Mouse (Mus musculus) erythroblast, embryonic 14.5 days (primary cell): ENCODE results near the gene Pom121l2.

Experiments used
- GATA1 ChIP-seq: IDR thresholded peaks from 2 replicates; pipeline ENCODE4 v1.6.1; 2012; ENCODE audit warnings: low read length, inconsistent platforms, mixed read lengths
- TAL1 ChIP-seq: IDR thresholded peaks from 3 replicates; pipeline ENCODE4 v1.6.1; 2012; ENCODE audit warnings: low read length, inconsistent platforms, mixed read lengths

DNA sequence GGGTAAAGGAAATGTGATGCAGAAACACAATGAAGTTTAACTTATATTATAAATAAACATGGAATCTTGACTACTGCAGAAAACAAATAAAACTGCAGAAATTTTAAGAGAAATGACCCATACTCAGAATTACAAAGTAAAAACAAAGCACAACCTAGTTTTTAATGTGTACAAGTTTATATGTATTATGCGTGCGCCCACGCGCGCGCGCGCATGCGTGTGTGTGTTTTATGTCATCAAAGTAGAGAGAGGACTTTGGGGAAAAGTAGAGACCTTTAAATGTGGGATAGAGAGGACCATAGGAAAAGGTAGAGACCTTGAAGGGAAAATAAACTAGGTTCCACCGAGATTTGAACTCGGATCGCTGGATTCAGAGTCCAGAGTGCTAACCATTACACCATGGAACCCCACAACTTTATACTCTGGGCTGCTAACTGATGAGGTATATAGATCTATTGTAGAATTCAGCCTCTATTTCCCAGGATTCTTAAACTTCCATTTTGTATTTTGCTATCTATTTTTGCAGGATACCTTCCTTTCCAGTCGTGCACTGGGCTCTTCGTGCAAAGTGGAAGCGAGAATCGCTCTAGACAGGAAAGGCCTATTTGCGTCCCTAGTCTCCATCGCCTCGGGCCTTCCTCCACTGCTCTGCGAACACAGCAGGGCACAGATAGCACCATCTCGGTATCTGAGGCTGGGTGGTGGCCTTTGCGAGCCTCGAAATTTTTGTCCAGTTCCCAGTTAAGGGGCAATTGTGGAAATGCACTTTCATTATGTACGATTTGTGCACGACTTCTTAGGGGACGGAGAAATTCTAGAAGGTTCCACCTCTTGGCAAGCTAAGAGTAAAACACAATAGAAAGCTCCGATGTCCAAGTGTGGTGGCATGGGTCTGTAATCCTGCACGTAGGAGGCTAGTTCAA lies 47.1 kb upstream of the Pom121l2 start:
- TF ChIP-seq GATA1 = no peak
- no peak for TF ChIP-seq TAL1
